Mouse (Mus musculus): ENCODE data around the gene Rasl11b.

DNA sequence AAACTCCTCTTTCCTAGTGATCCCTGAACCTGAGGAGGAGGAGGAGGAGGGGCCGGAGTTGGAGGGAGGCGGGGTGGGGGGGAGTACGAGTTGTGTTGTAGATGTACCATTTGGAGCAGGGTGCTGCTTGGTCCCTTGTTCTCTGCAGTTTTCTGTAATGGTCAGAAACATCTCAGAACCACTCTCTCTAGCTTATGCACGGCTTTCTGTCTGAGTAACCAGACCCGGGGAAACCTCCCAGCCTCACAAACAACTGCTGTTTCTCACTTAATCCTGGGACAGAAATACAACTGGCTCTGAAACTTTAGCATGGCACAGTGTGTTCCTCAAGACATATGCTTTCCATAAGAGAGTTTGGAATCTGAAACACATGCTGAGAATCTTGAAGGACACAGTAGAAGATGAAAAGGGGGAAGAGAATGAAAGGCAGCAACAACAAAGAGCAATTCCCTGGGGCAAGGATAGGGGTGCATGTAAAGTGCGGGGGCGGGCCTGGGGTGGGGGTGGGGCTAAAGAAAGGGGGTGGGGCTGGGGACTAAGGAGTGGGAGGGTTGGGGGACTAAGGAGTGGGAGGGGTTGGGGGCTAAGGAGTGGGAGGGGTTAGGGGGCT, 19.5 kb downstream of the Rasl11b start:
- no peak for TF ChIP-seq POLR2A (IDR thresholded peaks at IDR 0.05; ENCODE audit: insufficient read depth, low read length)
- TF ChIP-seq EP300 (IDR thresholded peaks at IDR 0.05; ENCODE audit: insufficient read depth, low read depth, low read length) = no peak
